Mouse (Mus musculus) erythroblast, embryonic 14.5 days (primary cell): Measurements from ENCODE around the gene Plin3.

Experiments used
- GATA1 ChIP-seq: IDR thresholded peaks from 2 replicates; pipeline ENCODE4 v1.6.1; 2012; ENCODE audit warnings: low read length, inconsistent platforms, mixed read lengths
- TAL1 ChIP-seq: IDR thresholded peaks from 3 replicates; pipeline ENCODE4 v1.6.1; 2012; ENCODE audit warnings: low read length, inconsistent platforms, mixed read lengths

GRCm38 (mm10) chr17:56287830-56288229 is 4.8 kb downstream of the Plin3 start:
- TF ChIP-seq GATA1 (no peak), TAL1 (no peak)
